Mouse (Mus musculus): ENCODE data around the gene Cacnb4.

Cacnb4 gene
- long read RNA-seq, experiment 1, partial matches to known transcripts = 0 of 2 reads
- long read RNA-seq, experiment 1, other reads (novel, unspliced or antisense) = 2 of 2 reads
- long read RNA-seq, experiment 2, partial matches to known transcripts = 0 of 2 reads
- long read RNA-seq, experiment 2, other reads (novel, unspliced or antisense) = 2 of 2 reads

DNA sequence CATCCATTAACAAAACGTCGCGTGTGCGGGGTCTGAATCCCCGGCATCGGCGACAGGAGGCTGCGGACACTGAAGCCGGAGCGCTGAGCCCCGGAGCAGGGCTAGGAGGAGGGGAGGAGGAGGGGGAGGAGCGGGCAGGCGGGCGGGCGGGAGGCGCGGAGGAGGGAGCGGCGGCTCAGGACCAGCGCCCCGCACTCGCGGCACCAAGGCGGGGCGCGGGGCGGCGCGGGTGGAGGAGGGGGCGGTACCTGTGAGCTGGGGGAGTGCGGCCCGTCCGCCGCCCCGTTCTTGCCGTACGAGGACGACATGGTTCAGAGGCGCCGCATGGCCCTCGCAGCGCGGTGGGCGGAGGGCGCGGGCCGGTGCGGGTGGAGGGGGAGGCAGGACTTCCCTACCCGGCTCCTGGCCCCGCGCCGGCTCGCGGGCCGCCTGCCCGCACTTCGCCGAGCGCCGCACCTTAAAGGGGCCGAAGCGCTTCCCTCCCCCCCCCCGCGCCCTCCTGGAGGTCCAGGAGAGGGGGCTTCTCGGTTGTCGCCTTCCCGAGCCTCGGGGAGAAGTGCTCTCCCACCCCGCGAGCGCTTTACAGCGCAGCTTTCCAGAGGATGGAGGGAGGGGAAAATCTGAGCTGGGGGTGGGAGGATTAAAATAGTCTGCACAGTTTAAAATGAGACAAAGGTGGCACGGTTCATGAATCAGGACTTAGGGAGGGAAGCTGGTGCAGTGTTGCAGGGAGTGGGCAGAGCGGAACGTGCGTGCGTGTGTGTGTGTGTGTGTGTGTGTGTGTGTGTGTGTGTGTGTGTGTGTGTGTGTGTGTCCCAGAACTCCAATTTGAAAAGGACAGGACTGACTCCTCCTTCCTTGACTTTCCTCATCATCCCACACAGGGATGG is at the start of gene Cacnb4:
Gene Cacnb4 (minus strand): TSS at position 809 of the 890 bp plus-strand sequence.
- intact Hi-C loops (cut with DNase I) = no loop called here

DNA sequence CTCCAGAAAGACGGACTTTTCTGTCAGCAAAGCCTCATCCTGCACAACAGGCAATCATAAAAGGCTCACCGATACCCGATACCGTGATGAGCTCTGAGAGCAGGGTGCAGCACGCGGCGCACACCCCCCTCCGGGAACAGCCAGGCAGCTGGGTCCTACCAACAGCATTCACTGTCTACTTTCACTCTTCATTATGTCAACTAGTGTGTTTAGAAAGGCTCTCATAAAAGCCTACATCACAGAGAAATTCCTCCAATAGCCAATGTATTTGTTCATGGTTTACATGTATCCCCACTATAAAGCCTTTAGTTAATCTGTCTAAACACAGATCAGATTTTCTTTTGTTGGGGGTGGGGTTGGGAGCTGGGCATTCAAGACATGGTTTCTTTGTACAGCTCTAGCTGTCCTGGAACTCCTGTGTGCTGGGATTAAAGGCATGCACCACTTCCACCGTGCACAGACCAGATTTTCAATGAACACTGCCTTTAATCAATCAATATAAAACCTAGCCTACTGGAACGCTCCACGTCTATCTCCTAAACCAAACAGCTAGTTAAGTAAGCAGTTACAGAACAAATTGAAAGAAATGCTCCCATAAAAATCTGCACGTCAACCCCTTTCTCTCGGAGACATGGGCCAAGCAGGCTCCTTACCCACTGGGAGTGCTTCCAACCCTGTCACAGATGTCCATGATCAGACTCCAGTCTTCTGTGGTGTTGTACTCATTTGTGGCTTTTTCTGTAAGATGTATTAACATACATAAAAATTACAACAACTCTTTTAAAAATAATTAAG is 43.8 kb upstream of the Cacnb4 start:
- intact Hi-C loops (cut with DNase I) = no loop called here

DNA sequence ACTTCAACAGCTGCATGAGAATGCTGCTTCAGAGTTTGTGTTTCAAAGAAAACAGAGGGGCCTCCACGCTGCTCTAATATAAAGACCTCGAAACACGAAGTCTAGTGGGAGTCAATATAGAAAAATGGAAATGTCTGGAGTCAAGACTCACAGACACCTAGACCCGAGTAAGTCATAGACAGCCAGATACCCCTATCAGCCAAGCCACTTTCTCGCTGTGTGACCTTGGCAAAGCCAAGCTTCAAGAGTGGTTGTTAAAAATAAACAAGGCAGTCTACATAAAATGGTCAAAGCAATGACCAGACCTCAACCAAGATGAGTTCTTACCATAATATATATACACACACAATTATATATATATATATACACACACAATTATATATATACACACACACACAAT is 40.4 kb upstream of the Cacnb4 start:
- intact Hi-C loops (cut with DNase I) = no loop called here

DNA sequence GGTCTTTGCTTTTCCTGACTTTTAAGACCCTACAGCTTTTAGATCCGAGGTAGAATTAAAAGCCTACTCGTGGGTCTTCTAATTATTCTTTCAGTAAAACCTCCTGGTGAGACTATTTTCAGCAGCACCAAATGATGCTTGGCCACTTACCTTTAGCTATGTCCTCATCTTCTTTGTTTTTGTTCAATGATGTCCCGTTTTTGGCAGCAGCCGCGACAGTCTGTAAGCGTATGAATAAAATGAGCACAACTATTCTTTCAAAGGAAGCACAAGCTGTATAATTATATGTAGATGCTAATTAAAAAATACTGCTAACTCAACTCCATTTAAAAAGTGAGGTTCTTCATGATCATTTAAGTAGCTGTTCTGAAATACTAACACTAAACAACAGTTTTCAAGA is 38.9 kb upstream of the Cacnb4 start:
- intact Hi-C loops (cut with DNase I) = no loop called here

DNA sequence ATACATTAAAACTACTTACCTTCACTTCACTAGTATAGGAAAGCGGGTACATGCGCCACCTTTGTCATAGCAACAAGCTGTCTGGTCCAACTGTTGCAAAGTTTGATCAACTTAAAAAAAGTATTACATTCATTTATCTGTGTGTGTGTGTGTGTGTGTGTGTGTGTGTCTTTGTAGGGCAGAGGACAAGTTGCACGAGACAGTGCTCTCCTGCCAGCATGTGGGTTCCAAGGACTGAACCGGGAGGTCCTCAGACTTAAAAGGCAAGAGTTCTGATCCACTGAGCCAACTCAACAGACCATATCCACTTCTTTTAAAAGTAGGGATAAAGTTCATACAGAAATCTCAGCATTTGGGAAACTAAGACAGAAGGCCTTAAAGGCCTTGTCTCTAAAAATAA is 37.5 kb upstream of the Cacnb4 start:
- intact Hi-C loops (cut with DNase I) = no loop called here

DNA sequence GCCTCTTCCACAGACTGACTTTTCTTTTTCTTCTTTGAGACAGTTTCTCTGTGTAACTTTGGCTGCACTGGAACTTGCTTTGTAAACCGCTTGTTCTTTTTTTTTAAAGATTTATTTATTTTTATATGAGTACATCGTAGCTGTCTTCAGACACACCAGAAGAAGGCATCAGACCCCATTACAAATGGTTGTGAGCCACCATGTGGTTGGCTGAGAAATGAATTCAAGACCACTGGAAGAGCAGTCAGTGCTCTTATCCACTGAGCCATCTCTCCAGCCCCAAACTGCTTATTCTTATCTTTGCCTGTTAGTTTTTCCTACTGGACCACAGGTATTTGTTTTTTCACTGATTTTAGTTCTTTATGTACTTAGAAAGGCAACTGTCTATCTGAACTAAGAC is 34.2 kb upstream of the Cacnb4 start:
- intact Hi-C loops (cut with DNase I) = no loop called here

DNA sequence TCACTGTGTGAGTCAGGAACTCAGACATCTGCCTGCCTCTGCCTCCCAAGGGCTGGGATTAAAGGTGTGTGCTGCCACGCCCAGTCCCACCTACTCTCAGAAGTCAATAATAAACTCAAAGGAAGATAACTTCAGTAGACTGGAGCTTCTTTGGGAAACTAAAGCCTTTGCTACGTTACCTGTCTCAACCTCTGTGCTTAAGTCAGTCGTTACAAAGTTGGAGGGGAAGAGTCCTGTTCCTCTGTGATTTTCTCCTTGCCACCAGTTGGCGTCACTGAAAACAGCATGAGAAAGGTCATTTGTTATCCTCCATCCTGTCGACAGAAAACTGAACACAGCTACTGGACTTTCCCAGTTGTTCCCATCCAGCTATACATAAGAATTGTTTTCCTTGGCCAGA is 32.8 kb upstream of the Cacnb4 start:
- intact Hi-C loops (cut with DNase I) = no loop called here

DNA sequence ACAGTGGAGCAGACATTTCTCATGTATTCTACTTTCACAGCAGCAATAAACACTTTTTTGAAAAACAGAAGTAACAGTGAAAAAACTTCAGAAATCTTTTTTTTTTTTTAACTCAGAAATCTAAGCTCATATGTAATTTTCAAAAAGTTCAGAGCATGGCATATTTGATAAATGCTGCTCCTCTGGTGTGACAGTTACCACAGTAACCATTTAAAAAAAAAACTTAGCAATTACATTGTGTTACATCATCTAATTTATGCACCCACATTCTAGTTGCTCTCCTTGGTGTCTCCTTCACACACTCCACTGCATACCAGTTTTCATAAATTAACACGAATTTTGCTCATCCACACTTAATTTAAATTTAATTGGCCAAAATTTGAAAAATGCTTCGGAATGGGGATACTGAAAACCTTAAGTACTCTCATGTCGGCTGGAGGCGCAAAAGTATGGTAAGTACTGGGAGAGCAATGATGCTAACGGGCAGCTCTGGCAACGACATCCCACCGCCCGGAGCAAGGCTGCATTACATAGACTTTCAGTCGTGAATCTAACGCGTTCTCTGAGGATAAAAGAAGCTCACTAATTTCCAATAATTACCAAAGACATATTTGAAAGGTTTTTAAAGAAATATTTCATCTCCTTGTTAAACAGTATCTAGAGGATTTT is 24.9 kb upstream of the Cacnb4 start:
- intact Hi-C loops (cut with DNase I) = no loop called here

DNA sequence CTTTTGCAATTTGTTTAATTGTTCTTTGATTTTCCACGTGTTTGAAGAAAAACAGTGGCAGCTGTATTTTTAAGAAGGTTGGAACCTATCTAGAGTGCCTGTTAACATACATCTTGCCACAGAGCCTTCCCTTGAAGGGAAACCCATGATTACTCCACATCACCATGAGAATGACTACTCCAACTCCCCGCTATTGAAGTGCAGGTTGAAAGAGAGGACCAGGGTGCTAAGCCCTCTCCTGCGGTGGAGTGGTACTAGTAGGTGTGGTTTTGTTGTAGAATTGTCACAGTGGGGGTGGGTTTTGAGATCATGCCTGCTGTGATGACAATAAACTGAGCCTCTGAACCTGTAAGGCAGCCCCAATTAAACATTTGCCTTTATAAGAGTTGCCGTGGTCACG is 23.7 kb upstream of the Cacnb4 start:
- intact Hi-C loops (cut with DNase I) = no loop called here

DNA sequence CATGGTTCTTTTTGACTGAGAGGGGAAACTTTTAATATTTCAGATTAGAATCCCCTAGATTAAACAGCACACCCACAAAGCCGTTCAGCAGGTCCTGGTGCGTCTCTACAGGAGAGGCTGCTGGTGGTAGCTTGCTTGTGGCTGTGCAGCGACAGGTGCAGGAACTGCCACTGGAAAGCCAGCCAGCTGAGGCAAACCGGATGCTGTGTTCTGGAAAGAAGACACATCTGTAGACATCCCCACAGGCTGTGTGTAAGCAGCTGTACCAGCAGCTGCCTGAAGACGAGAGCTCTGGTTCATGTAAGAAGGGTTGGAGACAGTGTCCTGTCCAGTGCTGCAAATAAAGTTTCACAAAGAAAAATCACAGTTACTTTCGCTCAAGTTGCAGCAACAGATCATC is 18.0 kb upstream of the Cacnb4 start:
- intact Hi-C loops (cut with DNase I) = loop anchor here (10.0 kb wide), 1 partner anchor 60 kb away; no protein-coding TSS in a partner anchor

DNA sequence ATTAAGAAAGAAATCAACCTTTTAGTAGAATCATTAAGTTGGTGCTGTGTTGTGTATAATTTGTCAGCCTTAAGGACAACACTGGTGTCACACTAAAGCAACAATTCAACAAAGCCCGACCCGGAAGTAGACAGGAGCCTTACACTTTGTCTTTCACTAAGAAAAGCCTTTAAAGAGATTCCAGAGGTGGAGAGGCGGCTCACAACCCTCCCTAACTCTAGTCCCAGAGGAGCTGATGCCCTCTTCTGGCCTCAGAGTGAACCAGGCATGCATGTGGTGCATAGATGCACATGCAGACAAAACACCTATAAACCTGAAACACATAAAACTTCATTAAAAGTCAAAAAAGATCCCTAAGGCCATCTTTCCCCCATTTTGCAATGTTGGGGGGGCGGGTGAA is 15.1 kb upstream of the Cacnb4 start:
- intact Hi-C loops (cut with DNase I) = loop anchor here (10.0 kb wide), 1 partner anchor 57 kb away; no protein-coding TSS in a partner anchor

DNA sequence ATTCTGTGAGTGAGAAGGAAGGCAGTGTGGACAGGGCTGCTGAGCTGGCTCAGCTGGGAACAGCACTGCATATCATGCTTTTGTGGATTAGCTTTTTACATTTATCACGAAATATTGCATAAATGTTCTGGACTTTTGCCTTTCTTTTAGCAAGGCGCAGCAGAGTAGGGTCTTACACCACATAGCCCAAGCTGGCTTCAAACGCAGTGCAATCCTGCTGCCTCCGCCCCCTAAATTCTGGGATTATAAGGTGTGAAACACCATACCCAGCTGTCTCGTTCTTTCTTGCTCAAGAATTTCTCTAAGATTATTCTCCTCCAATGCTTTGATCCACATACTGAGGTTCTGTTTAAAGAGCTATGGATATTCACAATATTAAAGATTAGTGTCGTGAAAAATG is 10.0 kb upstream of the Cacnb4 start:
- intact Hi-C loops (cut with DNase I) = no loop called here

DNA sequence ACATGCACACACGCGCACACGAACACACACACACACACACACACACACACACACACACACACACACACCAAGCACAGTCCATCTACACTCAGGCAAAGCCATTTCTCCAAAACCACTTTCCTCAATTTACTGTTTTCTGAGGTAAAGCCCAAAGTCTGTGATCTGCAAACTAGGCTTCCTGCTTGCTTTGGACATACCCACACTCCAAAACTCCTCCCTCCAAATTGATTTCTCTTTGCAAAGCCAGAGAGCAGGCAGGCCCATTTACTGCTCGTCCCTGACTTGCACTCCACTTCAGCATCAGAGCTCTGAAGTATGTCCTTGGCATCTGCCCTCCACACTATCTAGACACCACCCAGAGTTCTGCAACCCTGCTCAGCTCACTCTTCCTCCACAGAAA is 958 bp upstream of the Cacnb4 start:
- intact Hi-C loops (cut with DNase I) = no loop called here

DNA sequence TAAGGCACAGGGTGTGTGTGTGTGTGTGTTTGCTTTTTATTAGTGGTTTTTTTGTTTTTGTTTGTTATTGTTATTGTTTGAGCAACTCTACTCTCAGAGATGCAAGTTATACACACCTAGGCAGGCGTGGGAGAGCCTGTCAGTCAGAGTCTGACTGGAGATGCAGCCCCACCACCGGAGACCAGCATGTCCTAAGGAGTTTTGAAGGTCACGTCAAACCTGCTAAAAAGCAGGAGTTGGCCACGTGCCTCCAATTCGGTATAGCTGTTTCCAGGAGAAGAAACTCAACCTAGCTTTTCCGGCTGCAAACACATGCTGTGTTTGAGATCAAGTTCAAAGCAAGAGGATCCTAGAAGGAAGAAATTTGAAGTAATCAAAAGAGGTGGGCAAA is 277 bp upstream of the Cacnb4 start:
- intact Hi-C loops (cut with DNase I) = no loop called here

DNA sequence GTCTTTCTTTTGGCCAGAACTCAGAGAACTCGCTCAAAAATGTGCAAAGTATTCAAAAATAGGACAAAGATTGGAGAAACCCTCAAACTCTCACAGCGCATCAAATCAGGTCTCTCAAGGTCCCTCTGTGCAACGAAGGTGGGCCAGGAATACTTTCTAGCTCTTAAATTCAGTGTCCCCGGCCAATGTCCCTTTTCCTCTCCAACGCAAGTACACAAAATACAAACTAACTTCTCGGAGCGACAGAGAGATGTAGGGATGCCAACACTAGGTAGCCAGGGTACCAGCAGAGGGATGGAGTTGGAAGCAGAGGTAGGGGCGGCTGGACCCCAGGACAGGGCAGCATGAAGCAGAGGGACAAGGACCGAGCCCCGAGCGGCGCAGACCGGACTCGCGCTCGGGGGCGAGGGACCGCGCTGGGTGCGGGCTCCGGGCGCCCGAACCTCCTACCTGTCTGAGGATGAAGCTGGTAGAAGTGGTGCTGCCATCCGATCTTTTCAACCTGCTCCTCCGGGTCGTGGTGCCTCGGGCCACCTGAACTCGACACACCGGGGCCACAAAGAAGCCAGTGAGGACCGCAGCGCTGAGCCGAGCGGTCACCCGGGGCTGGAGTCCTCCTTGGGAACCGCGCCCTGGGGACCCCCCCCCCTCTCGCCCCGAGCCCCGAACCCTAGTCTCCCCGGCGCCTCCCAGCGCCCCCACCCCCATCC is 1.2 kb downstream of the Cacnb4 start:
- intact Hi-C loops (cut with DNase I) = no loop called here

DNA sequence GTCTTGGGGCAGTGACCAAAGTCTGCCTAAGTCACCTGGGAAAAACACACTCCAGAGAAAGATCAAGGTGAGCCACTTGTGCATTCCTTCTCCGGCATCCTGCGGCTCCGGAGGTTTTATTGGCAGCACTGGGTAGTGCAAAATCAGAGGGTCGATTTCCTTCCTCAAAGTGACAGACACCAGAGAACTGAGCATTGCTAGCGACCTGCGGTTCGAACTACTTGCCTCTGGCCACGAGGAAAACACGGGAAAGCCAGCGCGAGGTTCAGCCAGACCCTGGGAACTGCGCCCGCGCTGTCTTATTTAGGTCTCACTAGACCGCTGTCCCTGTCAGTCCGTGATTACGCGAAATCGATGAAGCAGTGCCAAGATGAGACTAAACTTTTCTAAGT is 1.7 kb downstream of the Cacnb4 start:
- intact Hi-C loops (cut with DNase I) = no loop called here

DNA sequence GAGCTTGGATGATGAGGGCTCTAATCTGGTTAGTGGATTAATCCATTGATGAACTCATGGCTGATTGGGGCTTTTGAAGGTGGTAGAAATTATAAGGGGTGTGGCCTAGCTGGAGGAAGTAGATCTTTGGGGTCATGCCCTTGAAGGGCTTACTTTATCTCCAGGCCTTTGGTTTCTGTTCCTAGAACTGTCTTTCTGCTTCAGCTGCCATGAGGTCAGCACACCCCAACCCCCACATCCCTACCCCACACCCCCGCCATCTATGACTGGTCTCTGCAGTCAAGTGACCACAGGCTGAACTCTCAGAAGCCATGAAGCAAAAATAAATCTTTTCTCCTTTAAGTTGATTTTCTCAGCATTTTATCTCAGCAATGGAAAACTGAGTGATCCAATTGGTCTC is 3.5 kb downstream of the Cacnb4 start:
- intact Hi-C loops (cut with DNase I) = no loop called here

DNA sequence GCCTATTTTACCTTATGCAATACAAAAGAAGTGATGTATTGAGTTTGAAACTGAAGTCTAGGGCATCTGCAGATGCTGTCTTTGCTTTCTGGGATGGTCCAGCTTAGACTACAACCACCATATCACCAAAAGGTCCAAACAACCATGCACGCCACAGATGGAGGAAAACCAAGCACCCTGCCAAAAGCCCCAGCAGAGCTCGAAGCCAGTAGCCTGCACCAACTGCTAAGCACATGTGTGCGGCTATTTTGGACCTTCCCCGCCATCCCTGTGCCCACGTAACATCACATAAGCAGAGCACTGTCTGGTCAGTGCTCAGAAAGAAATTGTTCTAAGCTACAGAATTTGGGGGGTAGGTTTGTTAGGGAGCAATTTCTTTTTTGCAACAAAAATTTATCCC is 5.9 kb downstream of the Cacnb4 start:
- intact Hi-C loops (cut with DNase I) = no loop called here

DNA sequence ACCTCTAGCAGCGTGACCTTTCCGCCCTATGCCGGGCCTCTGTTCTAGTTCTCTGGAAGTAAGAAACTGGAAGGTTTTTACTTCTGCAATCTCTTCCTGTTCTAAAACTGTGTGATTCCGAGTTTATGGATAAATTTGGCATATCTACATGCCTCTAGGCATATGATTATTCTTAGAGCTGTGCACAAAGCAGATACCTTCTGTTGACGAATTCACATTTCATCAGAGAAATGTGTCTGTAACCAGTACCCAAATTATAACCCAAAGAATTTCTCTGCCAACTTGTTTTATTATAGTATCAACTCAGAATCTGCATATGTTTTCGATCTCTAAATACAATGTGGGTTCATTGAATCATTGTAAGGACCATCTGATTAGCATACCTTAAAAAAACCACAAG is 8.2 kb downstream of the Cacnb4 start:
- intact Hi-C loops (cut with DNase I) = no loop called here

DNA sequence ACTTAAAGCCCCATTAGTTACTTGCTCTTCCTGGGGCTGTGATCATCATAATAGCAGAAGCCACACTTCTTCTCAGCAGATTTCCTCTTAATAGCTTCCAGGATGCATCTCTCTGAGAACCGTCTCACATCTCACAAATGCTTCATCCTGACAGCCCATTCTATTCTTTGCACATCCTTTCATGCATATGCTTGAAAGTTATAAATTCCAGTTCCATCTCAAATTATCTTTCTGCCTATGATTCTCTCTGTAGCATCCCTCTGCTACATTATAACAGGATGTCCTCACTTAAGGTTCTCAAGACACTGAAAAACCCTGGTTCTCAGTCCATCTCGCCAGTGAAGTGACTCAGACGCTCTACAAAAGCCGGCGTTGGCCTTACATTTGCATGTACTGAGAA is 19.9 kb downstream of the Cacnb4 start:
- intact Hi-C loops (cut with DNase I) = no loop called here

DNA sequence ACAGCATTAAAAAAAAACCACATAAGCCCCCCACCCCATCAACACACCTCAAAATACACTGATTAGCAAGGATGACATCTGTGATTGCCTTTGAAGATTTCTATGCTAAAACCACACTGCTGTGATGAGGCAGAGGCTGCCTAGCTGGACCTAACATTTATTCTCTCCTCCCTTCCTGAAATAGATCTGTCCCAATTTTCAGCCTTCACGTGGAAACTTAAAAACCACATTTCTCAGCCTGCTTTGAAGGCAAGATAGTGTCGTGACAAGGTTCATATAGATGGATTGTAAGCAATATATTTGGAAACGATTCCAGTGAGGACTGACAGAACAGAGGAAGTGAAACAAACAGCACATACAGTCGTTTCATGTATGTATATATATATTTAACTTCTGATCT is 22.1 kb downstream of the Cacnb4 start:
- intact Hi-C loops (cut with DNase I) = no loop called here

Measured in adrenal gland (tissue).